Mouse (Mus musculus): Measurements from ENCODE around the gene Skap1. TPM values are rescaled to one million over a fixed set of nuclear protein-coding genes. Genes with fewer than 3 reads are reported as not detected.

The Skap1 gene
- total and polyA plus RNA-seq, 3 experiments, result not detected

DNA sequence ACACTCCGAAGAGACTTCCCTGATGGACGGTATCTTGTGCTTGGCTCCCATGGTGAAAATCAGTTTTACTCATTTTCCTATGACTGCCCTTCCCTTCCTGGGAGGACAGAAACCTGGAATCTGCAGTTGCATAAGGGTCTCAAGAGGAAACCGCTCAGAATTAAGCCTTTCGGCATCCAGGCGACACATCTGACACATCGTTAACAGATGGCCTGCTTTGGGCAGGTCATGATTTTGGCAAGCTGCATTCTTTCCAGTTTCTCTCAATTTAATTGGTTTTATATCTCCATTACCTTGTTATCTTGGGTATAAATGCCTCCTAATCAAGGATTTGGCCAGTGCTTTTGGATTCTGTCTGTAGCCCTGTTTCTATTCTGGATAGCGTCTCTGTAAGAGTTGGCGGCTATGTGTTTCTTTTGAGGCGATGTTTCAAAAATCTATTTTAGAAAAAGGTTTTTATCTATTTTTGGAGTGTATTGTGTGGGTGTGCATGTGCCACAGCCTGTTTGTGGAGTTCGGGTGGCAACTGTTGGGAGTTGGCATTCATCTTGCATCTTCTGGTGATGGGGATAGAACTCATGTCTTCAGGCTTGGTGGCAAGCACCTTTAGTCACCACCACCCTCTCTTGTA lies 1.1 kb downstream of the Skap1 start:
- no peak for DNase-seq (ENCODE audit: low read depth, low spot score)
- no peak overlapping the region for H3K27ac ChIP-seq (ENCODE audit: control insufficient read depth, low read depth, low read length)
- H3K9ac ChIP-seq (ENCODE audit: control insufficient read depth, low read depth, low read length, poor library complexity, severe bottlenecking), result no peak overlapping the region
- H3K9me3 ChIP-seq (replicated peaks; ENCODE audit: insufficient read depth, low read length), result no peaks in the 10 kb centered on the region
- H3K4me1 ChIP-seq (ENCODE audit: control insufficient read depth in 1 of 2, insufficient read depth in 2 of 2, low read length in 2 of 2), result peaks cover 7 to 9% of the 10 kb centered on the region in 2 experiments
- peaks cover 4 to 5% of the 10 kb centered on the region in 2 experiments; a peak in 3 of 4 replicates for H3K27me3 ChIP-seq (ENCODE audit: control insufficient read depth in 1 of 2, insufficient read depth in 2 of 2, low read length in 2 of 2)
- H3K4me3 ChIP-seq (ENCODE audit: control insufficient read depth in 1 of 2, insufficient read depth in 1 of 2, low read depth in 2 of 2, low read length in 2 of 2), result no peak overlapping the region
- H3K79me2 ChIP-seq (ENCODE audit: control insufficient read depth, insufficient read depth, low read length, poor library complexity), result no peaks in the 10 kb centered on the region
- peaks cover 0 to 14% of the 10 kb centered on the region in 2 experiments; a peak in 2 of 4 replicates for H3K36me3 ChIP-seq (ENCODE audit: control insufficient read depth in 1 of 2, insufficient read depth in 2 of 2, low read length in 2 of 2)
- TF ChIP-seq SMC3 (IDR thresholded peaks at IDR 0.05; ENCODE audit: low read depth, low read length), result no peak
- TF ChIP-seq E2F4 (IDR thresholded peaks at IDR 0.05; ENCODE audit: borderline replicate concordance, low read depth, low read length), result no peak
- no peak for TF ChIP-seq CTCF (IDR thresholded peaks at IDR 0.05 in 2 of 3, conservative IDR thresholded peaks at IDR 0.05 in 1 of 3; ENCODE audit: control insufficient read depth in 1 of 3, insufficient read depth in 1 of 3, low read depth in 2 of 3, low read length in 3 of 3, poor library complexity in 1 of 3, severe bottlenecking in 1 of 3)
- no peak for TF ChIP-seq ZNF384 (IDR thresholded peaks at IDR 0.05; ENCODE audit: low read depth, low read length)
- TF ChIP-seq RAD21 (IDR thresholded peaks at IDR 0.05; ENCODE audit: low read depth, low read length), result no peak
- no peak for TF ChIP-seq TCF12 (IDR thresholded peaks at IDR 0.05; ENCODE audit: low read depth, low read length)
- no peak for TF ChIP-seq ZKSCAN1 (IDR thresholded peaks at IDR 0.05; ENCODE audit: low read depth, low read length)

DNA sequence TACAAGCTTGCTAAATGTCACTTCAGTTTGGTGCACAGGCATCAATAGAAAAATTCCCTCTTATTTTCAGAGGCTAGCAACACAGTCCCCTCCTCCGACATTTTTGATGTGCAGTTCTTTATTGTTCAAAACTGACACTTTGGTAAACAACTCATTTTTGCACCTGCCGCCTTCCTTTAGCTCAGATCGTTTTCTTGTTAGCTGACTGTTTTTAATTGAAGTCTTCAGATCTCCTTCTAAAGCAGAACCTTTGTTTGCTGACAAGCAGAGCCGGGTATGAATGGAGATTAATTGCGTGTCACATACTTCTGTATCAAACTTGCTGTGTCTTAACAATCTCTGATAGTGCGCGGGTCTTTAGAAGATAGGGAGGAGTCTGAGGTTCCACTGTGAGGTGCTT lies 2.0 kb downstream of the Skap1 start:
- no peak overlapping the region for H3K9ac ChIP-seq (ENCODE audit: control insufficient read depth, low read depth, low read length, poor library complexity, severe bottlenecking)
- no peak overlapping the region for H3K27ac ChIP-seq (ENCODE audit: control insufficient read depth, low read depth, low read length)
- TF ChIP-seq NRF1 (IDR thresholded peaks at IDR 0.05; ENCODE audit: insufficient read depth, low read depth, low read length, poor library complexity, severe bottlenecking), result no peak
- no peak for TF ChIP-seq JUND (IDR thresholded peaks at IDR 0.05; ENCODE audit: low read depth, low read length)
- no peak for TF ChIP-seq POLR2AphosphoS5 (IDR thresholded peaks at IDR 0.05; ENCODE audit: borderline replicate concordance, low read depth, low read length)
- TF ChIP-seq ZNF384 (IDR thresholded peaks at IDR 0.05; ENCODE audit: low read depth, low read length), result no peak
- no peak for TF ChIP-seq MAFK (IDR thresholded peaks at IDR 0.05; ENCODE audit: borderline replicate concordance, low read depth, low read length)
- no peak for TF ChIP-seq USF2 (IDR thresholded peaks at IDR 0.05; ENCODE audit: borderline replicate concordance in 1 of 2, insufficient read depth in 1 of 2, low read depth in 1 of 2, low read length in 2 of 2)
- no peak for TF ChIP-seq ZMIZ1 (IDR thresholded peaks at IDR 0.05; ENCODE audit: low read depth, low read length)
- no peak for TF ChIP-seq GABPA (IDR thresholded peaks at IDR 0.05; ENCODE audit: low read depth, low read length)
- no peak for TF ChIP-seq MYB (IDR thresholded peaks at IDR 0.05; ENCODE audit: low read depth, low read length)
- no peak for TF ChIP-seq CHD2 (IDR thresholded peaks at IDR 0.05; ENCODE audit: low read length)
- TF ChIP-seq USF1 (IDR thresholded peaks at IDR 0.05; ENCODE audit: low read depth, low read length), result no peak
- TF ChIP-seq BHLHE40 (IDR thresholded peaks at IDR 0.05; ENCODE audit: borderline replicate concordance, low read depth, low read length), result no peak
- H3K9me3 ChIP-seq (replicated peaks; ENCODE audit: insufficient read depth, low read length), result no peaks in the 10 kb centered on the region
- H3K27me3 ChIP-seq (ENCODE audit: control insufficient read depth in 1 of 2, insufficient read depth in 2 of 2, low read length in 2 of 2), result peaks cover 4 to 7% of the 10 kb centered on the region in 2 experiments; a peak in 3 of 4 replicates
- peaks cover 7 to 9% of the 10 kb centered on the region in 2 experiments for H3K4me1 ChIP-seq (ENCODE audit: control insufficient read depth in 1 of 2, insufficient read depth in 2 of 2, low read length in 2 of 2)
- no peaks in the 10 kb centered on the region for H3K79me2 ChIP-seq (ENCODE audit: control insufficient read depth, insufficient read depth, low read length, poor library complexity)
- peaks cover 0 to 14% of the 10 kb centered on the region in 2 experiments; a peak in 2 of 4 replicates for H3K36me3 ChIP-seq (ENCODE audit: control insufficient read depth in 1 of 2, insufficient read depth in 2 of 2, low read length in 2 of 2)
- peak; percentile 7 for DNase-seq (ENCODE audit: low read depth, low spot score)
- H3K4me3 ChIP-seq (ENCODE audit: control insufficient read depth in 1 of 2, insufficient read depth in 1 of 2, low read depth in 2 of 2, low read length in 2 of 2), result no peak overlapping the region
